Mouse (Mus musculus) stomach, postnatal 0 days (tissue): ENCODE results near the gene Nol9.

Experiments
- CTCF ChIP-seq: IDR thresholded peaks from 2 replicates; pipeline ENCODE4 v1.5.1; 2016; ENCODE audit warnings: antibody characterized with exemption, low read depth, mild to moderate bottlenecking, moderate library complexity
- EP300 ChIP-seq: optimal IDR thresholded peaks from 2 replicates; pipeline ENCODE3; 2016; ENCODE audit warnings: antibody characterized with exemption

GRCm38 (mm10) chr4:152088133-152088532 is 49.0 kb downstream of the Nol9 start:
- TF ChIP-seq CTCF (no peak), EP300 (no peak)
